Mouse (Mus musculus): ENCODE measurements around the gene Mkrn2os. TPM values are rescaled to one million over a fixed set of nuclear protein-coding genes. Genes with fewer than 3 reads are reported as not detected.
A peak's percentile ranks its signal among the peaks of the same experiment; 100 is the strongest.

Mkrn2os gene
- total RNA-seq, 4 experiments from 2014 or later = not detected

GRCm38 (mm10) chr6:115583430-115584125, 8.8 kb downstream of the Mkrn2os start:
- DNase-seq (ENCODE audit: low spot score in 2 of 2) = no peak

DNA sequence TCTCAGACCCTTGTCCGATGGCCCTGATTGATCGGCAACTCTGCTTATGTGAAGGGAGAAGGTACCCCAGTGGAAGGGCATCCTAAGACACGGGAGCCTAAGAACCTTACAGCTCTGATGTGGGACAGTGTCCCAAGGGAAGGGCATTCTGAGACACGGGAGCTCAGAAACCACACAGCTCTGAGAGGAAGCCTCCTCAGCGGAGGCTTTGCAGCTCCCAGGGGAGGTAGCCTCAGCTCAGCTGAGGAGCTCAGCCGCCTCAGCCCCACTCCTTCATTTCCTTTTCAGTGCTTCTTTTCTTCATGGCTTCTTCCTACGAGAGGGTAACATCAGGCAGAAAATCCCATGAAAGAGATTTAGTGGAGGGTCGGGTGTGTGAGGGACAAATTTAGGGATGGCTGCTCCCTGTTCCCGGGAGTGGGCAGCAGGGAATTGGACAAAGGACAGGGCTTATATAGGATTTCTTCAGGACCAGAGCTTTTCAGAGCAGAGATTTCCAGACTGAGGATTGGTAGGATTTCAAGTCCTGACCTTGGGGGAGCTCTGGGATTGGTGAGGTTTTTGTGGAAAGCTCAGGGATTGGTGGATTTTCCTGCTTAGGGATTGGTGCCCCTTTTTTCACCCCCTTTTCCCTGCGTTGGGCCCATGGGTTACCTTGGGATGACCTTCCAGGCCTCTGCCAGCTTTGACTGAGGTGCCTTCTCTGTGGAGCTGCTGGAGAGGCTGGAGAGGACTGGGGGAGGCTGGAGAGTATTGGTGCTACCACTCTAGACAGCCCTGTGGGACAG, 9.9 kb downstream of the Mkrn2os start:
- DNase-seq (ENCODE audit: low spot score in 2 of 2) = no peak

- no peak for DNase-seq (ENCODE audit: low spot score in 2 of 2)
These were observed 11.6 kb downstream of the Mkrn2os start for GRCm38 (mm10) chr6:115580810-115581209.

DNA sequence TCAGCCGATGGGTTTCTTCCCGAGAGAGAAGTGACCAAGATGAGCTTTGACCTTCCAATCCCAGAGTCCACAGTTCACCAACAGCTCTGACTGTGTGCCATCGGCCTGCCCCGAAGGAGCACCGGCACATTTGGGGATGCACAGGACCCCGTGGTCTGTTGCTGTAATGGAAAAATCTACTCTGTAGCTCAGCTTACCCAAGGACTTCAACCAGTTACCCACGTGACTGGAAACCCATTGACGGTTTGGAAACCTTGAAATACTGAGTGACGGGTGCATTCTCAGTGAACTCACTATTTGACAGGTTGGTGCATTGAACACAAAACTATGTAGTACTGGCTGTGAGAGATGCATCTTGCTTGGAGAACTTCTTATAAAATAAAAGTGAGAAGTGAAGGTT, 14.4 kb downstream of the Mkrn2os start:
- no peak for DNase-seq (ENCODE audit: low spot score in 2 of 2)

GRCm38 (mm10) chr6:115577407-115577806, 15.0 kb downstream of the Mkrn2os start:
- no peak for DNase-seq (ENCODE audit: low spot score in 2 of 2)

GRCm38 (mm10) chr6:115574171-115574570, 18.2 kb downstream of the Mkrn2os start:
- DNase-seq (ENCODE audit: low spot score in 2 of 2) = no peak

DNA sequence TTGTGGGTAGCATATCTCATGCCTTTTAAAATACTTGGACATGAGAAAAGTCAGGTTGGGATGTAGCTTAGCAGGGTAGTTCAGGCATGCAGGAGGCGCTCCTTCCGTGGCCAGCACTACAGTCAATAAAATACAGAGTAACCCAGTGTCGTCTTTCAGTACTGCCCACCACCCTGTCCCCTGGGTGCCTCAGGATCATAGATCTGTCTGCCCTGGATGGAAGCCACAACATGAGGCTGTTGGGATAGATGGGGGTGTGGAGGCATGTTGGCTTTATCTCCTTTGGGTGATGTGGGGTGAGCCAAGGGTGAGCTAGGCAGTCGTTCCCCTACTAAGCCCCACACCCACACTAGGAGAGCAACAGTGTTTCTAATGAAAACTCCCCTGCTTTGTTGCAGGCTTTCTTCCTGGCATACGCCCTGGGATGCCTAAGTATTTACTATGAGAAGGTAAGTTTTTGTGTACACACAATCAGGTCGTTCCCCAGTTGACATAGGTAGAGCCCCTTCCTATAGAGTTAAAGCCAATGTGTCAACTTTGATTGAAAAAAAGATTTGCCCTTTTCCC, 26.8 kb downstream of the Mkrn2os start:
- no peak for DNase-seq (ENCODE audit: low spot score in 2 of 2)

GRCm38 (mm10) chr6:115559651-115560632, 32.4 kb downstream of the Mkrn2os start:
- DNase-seq (ENCODE audit: low spot score in 2 of 2) = no peak

DNA sequence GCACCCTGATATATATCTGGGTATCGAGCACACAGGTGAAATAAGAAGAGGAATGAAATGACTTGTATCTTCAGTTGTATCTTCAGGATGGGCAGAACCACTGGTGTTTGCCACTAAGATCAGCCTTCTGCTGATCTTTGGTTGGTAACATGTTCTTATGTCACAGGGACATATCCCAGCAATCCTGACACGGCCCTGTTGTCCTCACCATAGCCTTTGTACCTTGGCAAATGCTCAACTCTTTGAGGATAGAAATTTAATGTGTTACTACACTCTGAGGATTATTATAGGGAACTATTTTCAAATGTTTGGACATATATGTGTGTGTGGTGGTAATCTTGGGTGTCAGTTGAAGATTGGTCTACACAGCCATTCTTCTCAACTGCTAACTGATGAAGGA, 34.2 kb downstream of the Mkrn2os start:
- no peak for DNase-seq (ENCODE audit: low spot score in 2 of 2)

DNA sequence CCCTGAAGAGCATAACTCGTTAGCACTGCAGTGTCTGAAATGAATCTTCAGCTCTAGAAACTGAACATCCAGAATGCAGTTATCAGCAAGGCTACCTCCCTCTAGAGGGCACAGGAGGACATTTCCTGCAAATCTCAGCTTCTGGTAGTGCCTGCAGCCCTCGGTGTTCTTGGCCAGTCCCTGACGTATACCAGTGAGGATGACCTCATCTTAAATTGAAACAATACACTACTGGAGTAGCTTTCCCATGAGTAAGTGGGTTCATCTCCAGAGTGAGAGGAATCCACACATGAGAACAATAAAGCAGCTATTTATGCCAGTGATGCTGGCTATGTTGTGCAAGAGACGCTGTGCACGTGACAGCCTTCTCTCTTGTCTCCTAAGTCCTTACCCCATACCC, 36.9 kb downstream of the Mkrn2os start:
- no peak for DNase-seq (ENCODE audit: low spot score in 2 of 2)

GRCm38 (mm10) chr6:115546276-115546675, 46.1 kb downstream of the Mkrn2os start:
- DNase-seq (ENCODE audit: low spot score in 2 of 2) = no peak

- peak; percentile 94 to 97 for DNase-seq (ENCODE audit: low spot score in 2 of 2)
These were observed 47.9 kb downstream of the Mkrn2os start, which contains the start of gene Tsen2 for GRCm38 (mm10) chr6:115544442-115544970. Gene Tsen2 (plus strand): TSS chr6:115544664.

- DNase-seq (ENCODE audit: low spot score in 2 of 2) = no peak
These were observed 50.0 kb downstream of the Mkrn2os start for GRCm38 (mm10) chr6:115542341-115542740.

GRCm38 (mm10) chr6:115541676-115542275, 50.6 kb downstream of the Mkrn2os start:
- DNase-seq (ENCODE audit: low spot score in 2 of 2) = no peak

DNA sequence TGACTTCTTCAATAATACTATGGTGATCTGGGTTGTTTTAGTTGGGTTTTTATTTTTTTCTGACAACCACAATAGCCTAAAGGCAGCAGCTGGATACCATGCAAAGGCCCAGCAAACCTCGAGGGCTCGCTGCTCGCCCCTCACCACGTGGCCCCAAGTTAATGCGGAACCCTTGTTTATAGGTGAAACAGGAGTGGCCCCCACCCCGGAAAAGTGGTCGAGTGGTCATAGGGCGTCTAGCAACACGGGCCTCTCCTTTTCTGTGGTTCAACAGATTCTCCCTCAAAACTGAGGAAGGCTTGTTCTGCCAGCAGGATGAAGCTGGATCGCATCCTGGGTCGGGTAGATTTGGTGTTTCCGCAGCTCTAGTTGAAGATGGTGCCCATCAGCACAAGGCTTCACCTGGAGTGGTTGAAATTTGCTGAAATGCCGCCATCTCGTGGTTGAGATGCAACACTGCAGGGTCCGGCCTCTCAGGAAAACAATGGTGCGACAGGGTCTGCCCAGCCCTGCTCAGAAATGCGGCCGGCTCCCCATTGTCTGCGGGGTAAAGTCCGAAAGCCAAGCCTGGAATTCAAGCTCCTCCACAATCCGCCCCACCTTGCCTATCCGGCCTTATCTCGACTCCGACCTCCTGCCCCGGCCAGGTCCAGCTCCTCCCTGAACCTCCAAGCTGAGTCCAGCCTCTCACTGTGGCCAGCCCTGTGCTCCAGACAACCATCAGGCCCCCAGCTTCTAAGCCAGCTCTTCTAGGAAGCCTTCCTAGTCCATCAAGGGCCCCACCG, 53.5 kb downstream of the Mkrn2os start:
- DNase-seq (ENCODE audit: low spot score in 2 of 2) = peak; percentile 53 to 59

DNA sequence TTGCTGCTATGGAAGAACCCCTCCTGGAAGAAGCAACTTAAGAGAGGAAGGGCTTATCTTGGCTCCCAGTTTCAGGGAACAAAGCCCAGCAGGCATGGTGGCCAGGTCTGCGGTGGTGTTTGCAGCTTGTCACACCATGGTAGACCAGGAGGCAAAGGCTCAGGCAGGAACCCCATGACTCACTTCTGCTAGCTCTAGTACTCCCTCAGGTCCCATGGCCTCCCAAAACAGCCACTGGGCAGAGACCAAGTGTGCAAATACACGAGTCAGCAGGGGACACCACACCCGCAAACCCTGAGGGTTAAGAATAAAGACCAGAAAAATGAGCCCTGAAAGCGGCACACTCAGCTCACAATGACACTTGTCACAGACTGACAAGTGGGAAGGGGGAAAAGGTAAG, 56.2 kb downstream of the Mkrn2os start:
- no peak for DNase-seq (ENCODE audit: low spot score in 2 of 2)

GRCm38 (mm10) chr6:115534617-115535016, 57.8 kb downstream of the Mkrn2os start:
- no peak for DNase-seq (ENCODE audit: low spot score in 2 of 2)

Data from left cerebral cortex, adult 8-10 months (tissue).